Comparison of ENCODE assay signal across 28 mouse cellular contexts in the genomic region with DNA sequence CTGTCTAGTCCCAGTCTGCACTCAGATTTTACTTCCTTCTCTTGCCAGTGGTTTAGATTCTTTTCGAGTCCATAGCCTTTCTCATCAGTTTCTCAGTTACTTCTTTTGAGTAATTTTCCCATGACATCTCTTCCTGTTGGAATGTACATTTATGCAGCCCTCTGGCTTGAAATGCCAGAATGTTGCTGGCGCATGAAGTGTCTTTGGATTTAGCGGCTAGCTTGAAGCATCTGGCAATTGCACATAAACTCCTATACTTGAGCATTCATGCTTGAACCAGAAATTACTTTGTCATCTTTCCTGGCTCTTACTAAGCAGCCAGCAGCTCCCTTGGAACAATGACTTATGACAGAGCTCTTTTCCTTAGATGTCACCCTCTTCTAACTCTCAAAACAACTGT.
A peak's percentile ranks its signal among the peaks of the same experiment; 100 is the strongest.
DNase-seq lines count a peak whose midpoint lies in the region; ATAC-seq and TF ChIP-seq lines count a peak whose summit lies in the region.
"Had no signal": no experiment of that assay in that cellular context is flagged by ENCODE, and none has a peak within 500 bp of the region (broad histone marks: within the 10 kb centered on the region; RNA-seq: fewer than 3 reads in every experiment).

No protein-coding gene starts in this region.

- POLR2A ChIA-PET in Patski (lab: Charles Lee): no interaction called here

- H3K9me3 ChIP-seq in lung, embryonic 14.5 days (ENCODE audit: low read depth, low read length): no peaks in the 10 kb centered on the region
- H3K9me3 ChIP-seq: embryonic facial prominence, embryonic 13.5 days; forebrain, embryonic 10.5 days; forebrain, embryonic 13.5 days; G1E; hindbrain, embryonic 10.5 days; hindbrain, embryonic 13.5 days; intestine, embryonic 15.5 days had no signal

- WGBS in lung, embryonic 14.5 days: 70% methylated on average over 3 of the region's 3 CpGs

- H3K4me1 ChIP-seq in lung, embryonic 14.5 days (ENCODE audit: insufficient read depth): no peaks in the 10 kb centered on the region
- H3K4me1 ChIP-seq: embryonic facial prominence, embryonic 13.5 days; hindbrain, embryonic 13.5 days; intestine, embryonic 15.5 days had no signal

- peak; percentile 68 for ATAC-seq in frontal cortex, adult (ENCODE audit: low TSS enrichment)
- no peak; the same call in 1 of the 2 replicates for ATAC-seq in lung, embryonic 14.5 days (ENCODE audit: insufficient read depth)
- peak; percentile 90 for ATAC-seq in Patski
- ATAC-seq: forebrain, embryonic 13.5 days; forebrain, embryonic 16.5 days; hindbrain, embryonic 16.5 days; intestine, embryonic 15.5 days had no signal

- H3K36me3 ChIP-seq in lung, embryonic 14.5 days (ENCODE audit: insufficient read depth): no peaks in the 10 kb centered on the region
- H3K36me3 ChIP-seq: embryonic facial prominence, embryonic 13.5 days; forebrain, embryonic 10.5 days; G1E; hindbrain, embryonic 10.5 days; hindbrain, embryonic 13.5 days; intestine, embryonic 15.5 days had no signal

- H3K27me3 ChIP-seq in lung, embryonic 14.5 days (ENCODE audit: insufficient read depth, low read length): no peaks in the 10 kb centered on the region
- no peaks in the 10 kb centered on the region for H3K27me3 ChIP-seq in Patski
- H3K27me3 ChIP-seq: CH12.LX; embryonic facial prominence, embryonic 13.5 days; forebrain, embryonic 13.5 days; hindbrain, embryonic 13.5 days; intestine, embryonic 15.5 days had no signal

- no peak overlapping the region for H3K9ac ChIP-seq in lung, embryonic 14.5 days
- H3K9ac ChIP-seq: embryonic facial prominence, embryonic 13.5 days; forebrain, embryonic 13.5 days; hindbrain, embryonic 13.5 days; intestine, embryonic 15.5 days had no signal

- TF ChIP-seq CTCF in lung, embryonic 14.5 days (IDR thresholded peaks at IDR 0.05; ENCODE audit: low read depth): no peak
- TF ChIP-seq CTCF in Patski (IDR thresholded peaks at IDR 0.05): no peak

- no peak overlapping the region for H3K4me3 ChIP-seq in lung, embryonic 14.5 days (ENCODE audit: low read depth, low read length)
- H3K4me3 ChIP-seq: embryonic facial prominence, embryonic 13.5 days; forebrain, embryonic 10.5 days; forebrain, embryonic 13.5 days; heart, adult 2 months; hindbrain, embryonic 10.5 days; hindbrain, embryonic 13.5 days; intestine, embryonic 15.5 days had no signal

- H3K27ac ChIP-seq in lung, embryonic 14.5 days (ENCODE audit: low read depth): no peak overlapping the region
- H3K27ac ChIP-seq: embryonic facial prominence, embryonic 13.5 days; forebrain, embryonic 10.5 days; forebrain, embryonic 13.5 days; heart, adult 2 months; hindbrain, embryonic 10.5 days; hindbrain, embryonic 13.5 days; intestine, embryonic 15.5 days had no signal

- in situ Hi-C loops in Patski (cut with MboI; ENCODE audit: low pct_unique_long_range_greater_than_20kb): loop anchor here (25.0 kb wide), 1 partner anchor 956 kb away; the partner anchor contains the start of gene Cntn4

- DNase-seq in frontal cortex, postnatal 25 days (ENCODE audit: low spot score in 2 of 2): no peak
- DNase-seq in lung, embryonic 14.5 days: peak; percentile 38
- no peak for DNase-seq in lung, adult 18-20 months
- DNase-seq in Patski (ENCODE audit: low read depth, low spot score): peak; percentile 85
- DNase-seq in thymus, postnatal 14 days: no peak
- DNase-seq: adrenal gland, postnatal 10 days; adrenal gland, postnatal 36 days; B cell, adult 2 months; cerebellum, adult 11 months; cerebellum, adult 2 months; cerebellum, adult 9-11 months; cerebellum, postnatal 25 days; gastrocnemius, postnatal 25 days; heart, adult 2 months; heart, postnatal 36 days; kidney, adult 11 months had no signal

- CTCF ChIA-PET in Patski (lab: Charles Lee): no interaction called here

- H3K4me2 ChIP-seq in lung, embryonic 14.5 days: no peak overlapping the region
- H3K4me2 ChIP-seq: embryonic facial prominence, embryonic 13.5 days; forebrain, embryonic 13.5 days; heart, embryonic 11.5 days; hindbrain, embryonic 13.5 days; intestine, embryonic 15.5 days had no signal

Comparison
In these comparisons a context has a peak if more than half of its experiments do, and no peak if none do; other contexts are left out.
1. DNase-seq: peak in lung, embryonic 14.5 days (single experiment) and Patski (single experiment); none in frontal cortex, postnatal 25 days (0 of 2), lung, adult 18-20 months (0 of 2) and thymus, postnatal 14 days (single experiment).